Mouse (Mus musculus) G1E (cell line): Measurements from ENCODE around the gene Itga9.

ENCODE experiments used
- CTCF ChIP-seq: IDR thresholded peaks from 2 replicates; pipeline ENCODE4 v1.5.1; 2012; ENCODE audit warnings: low read depth, low read length, inconsistent platforms, mixed read lengths
- GATA1 ChIP-seq: IDR thresholded peaks from 2 replicates; pipeline ENCODE4 v1.6.1; 2012; ENCODE audit warnings: borderline replicate concordance, low read length, inconsistent platforms, mixed read lengths
- GATA2 ChIP-seq: IDR thresholded peaks from 2 replicates; pipeline ENCODE4 v1.6.1; 2012; ENCODE audit warnings: low read depth, low read length, inconsistent platforms, borderline replicate concordance
- POLR2AphosphoS5 ChIP-seq: IDR thresholded peaks from 2 replicates; pipeline ENCODE4 v1.6.1; 2012; ENCODE audit warnings: low read depth, low read length, inconsistent platforms; ENCODE audit not compliant: insufficient replicate concordance
- TAL1 ChIP-seq: conservative IDR thresholded peaks from 2 replicates; pipeline ENCODE4 v1.6.1; 2012; ENCODE audit warnings: low read depth, low read length, inconsistent platforms, mixed read lengths

DNA sequence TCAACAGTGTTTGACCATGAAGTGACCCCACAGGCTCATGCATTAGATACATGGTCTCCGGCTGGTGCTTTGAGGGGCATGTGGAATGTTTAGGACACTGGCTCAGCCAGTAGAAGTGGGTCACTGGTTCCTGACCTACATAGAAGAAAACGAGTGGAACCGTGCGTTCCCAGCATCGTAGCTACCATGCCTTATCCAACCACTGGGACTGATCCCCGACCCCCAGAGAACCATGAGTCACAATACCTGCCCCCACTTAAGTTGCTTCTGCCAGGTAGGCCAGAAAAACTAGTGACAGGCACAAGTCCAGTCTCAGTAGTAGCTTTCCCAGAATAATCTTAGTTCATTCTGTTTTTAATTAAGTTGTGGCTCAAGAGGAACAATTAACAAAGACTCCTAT lies 121.8 kb downstream of the Itga9 start:
- TF ChIP-seq CTCF (no peak), TAL1 (no peak), GATA1 (no peak), GATA2 (no peak), POLR2AphosphoS5 (no peak)
